Mouse (Mus musculus) 3T3-L1 (cell line): Measurements from ENCODE around the gene Ston1.
A peak's percentile ranks its signal among the peaks of the same experiment; 100 is the strongest.

ENCODE experiments used
- DNase-seq: peaks from one replicate; pipeline ENCODE4 v3.0.0-alpha.2; 2015; ENCODE audit warnings: low read depth, low spot score

Ston1 gene

DNA sequence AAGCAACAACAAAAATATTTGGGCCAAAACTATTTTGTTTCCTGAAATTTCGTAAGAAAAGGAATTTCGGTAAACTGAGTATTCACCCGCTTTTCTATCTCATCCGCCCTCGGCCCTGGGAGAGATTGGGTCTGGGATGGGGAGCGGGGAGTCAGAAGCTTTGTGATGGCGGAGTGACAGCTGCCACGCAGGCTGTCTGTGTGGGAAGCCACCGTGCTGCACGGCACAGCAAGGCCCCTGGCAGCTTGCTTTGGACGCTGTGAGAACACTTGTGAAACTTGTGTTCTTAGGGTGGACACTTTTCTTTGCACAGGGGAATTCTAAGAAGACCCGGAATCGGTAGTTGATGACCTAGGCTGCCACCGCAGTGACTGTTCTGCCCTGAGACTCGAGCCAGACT, 10.1 kb upstream of the Ston1 start:
- DNase-seq, result no peak

GRCm38 (mm10) chr17:88588228-88588627, 9.3 kb upstream of the Ston1 start:
- DNase-seq, result no peak

GRCm38 (mm10) chr17:88590251-88590650, 7.2 kb upstream of the Ston1 start:
- DNase-seq, result no peak

GRCm38 (mm10) chr17:88595071-88595470, 2.4 kb upstream of the Ston1 start:
- peak; percentile 53 for DNase-seq

DNA sequence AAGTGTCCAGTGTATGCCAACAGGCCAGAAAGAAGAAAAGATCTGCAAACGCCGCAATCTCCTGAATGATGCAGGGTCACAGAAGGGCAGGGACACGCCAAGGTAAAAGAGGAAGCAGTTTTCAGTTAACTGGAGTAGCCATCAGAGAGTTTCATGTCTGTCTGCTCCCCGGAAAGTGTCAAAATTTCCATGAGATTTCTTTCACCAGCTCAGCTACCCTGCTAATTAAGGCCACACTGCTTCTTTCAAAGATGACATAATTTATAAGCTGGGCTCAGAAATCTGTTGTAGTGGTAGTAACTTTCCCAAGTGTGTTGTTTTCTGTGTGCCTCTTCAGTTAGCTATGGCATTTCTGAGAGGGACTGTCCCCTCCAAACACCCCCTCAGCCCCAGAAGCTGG, 1.4 kb upstream of the Ston1 start:
- DNase-seq, result no peak

GRCm38 (mm10) chr17:88596544-88597221, 801 bp upstream of the Ston1 start:
- peak; percentile 96 for DNase-seq

- DNase-seq, result peak; percentile 44
These were observed 554 bp downstream of the Ston1 start for GRCm38 (mm10) chr17:88598056-88598420.

GRCm38 (mm10) chr17:88598570-88599368, 1.3 kb downstream of the Ston1 start:
- DNase-seq, result peak; percentile 82

- DNase-seq, result no peak
These were observed 3.1 kb downstream of the Ston1 start for GRCm38 (mm10) chr17:88600492-88601026.

GRCm38 (mm10) chr17:88603943-88604342, 6.5 kb downstream of the Ston1 start:
- no peak for DNase-seq

DNA sequence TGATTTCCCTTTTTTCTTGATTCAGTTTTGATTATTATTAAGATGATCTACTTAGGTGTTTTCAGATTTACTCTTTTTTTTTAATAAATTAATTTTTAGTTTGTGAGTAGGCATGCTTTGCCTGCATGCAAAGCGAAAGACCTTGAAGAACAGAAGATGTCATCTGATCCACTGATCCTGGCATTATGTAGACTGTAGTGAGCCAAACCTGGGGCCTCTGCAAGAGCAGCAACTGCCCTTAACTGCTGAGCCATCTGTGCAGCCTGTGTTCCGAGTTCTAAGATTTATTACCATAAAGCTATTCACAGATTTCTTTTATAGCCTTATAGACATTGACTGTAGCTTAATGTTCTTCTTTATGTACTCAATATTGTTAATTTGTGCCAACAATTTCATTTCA, 8.6 kb downstream of the Ston1 start:
- DNase-seq, result no peak

DNA sequence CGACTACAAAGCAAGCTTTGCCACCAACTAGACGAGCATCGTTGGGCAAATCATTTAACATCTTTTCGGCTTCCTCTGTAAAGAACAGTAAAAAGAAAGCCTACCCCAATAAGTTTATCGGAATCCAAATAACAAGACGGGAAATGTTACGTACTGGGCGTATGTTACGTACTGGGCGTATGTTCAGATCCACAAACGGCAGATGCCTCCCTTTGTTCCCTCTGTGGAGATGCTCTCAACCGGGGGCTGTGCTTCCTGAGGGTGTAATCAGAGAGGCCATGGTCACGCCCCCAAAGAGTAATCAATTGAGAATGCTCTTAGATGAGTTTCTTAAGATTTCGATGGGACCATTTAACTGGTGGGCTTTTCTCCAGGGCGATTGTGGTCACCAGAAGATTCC, 11.9 kb downstream of the Ston1 start:
- no peak for DNase-seq

- DNase-seq, result peak; percentile 56
These were observed 13.6 kb downstream of the Ston1 start for GRCm38 (mm10) chr17:88611057-88611456.

DNA sequence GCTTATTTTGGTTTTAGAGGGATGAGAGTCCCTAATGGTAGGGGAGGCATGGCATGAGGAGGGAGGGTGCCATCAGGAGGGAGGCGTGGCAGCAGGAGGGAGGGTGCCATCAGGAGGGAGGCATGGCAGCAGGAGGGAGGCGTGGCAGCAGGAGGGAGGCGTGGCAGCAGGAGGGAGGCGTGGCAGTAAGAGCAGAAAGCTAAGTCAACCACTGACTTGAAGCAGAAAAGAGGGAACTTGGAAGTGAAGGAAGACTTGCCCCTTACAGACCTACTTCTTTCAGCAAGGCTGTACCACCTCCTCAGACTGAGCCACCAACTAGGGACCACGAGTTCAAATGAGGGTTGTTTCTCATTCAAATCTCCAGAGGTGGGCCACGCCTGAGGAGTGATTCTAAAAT, 15.7 kb downstream of the Ston1 start:
- no peak for DNase-seq

DNA sequence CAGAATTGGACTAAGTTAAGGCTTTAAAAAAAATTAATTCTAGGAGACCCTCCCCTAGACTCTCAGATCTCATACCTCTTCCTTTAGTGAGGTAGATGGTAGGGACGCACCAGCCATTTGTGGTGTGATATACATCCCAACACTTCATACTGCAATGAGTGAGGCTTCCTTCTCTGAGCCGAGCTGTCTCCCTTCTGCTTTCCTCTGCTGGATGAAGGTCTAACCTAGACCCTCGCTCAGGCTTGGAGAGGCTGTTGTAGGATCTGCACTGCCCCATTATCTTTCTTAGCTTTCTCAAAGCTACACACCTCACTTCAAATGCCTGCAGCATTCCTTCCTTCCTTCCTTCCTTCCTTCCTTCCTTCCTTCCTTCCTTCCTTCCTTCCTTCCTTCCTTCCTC, 16.2 kb downstream of the Ston1 start:
- DNase-seq, result no peak

GRCm38 (mm10) chr17:88614234-88614633, 16.8 kb downstream of the Ston1 start:
- DNase-seq, result no peak

DNA sequence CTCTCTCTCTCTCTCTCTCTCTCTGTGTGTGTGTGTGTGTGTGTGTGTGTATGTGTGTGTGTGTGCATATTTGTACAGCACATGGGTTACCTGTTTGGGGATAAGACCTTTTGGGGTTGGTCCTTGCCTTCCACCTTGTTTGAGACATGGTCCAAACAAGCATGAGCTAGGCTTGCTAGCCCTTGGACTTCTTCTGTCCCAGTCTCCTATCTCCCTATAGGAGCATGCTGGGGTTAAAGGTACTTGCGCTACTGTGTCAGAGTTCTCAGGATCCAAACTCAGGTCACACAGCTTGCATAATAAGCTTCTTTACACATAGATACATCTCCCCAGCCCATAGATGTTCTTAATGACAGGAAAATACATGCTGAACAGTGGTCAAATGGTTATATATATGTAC, 17.2 kb downstream of the Ston1 start:
- DNase-seq, result no peak

GRCm38 (mm10) chr17:88615492-88616155, 18.1 kb downstream of the Ston1 start:
- peak; percentile 65 for DNase-seq

- DNase-seq, result no peak
These were observed 23.5 kb downstream of the Ston1 start for GRCm38 (mm10) chr17:88620935-88621334.

GRCm38 (mm10) chr17:88621374-88621773, 23.9 kb downstream of the Ston1 start:
- no peak for DNase-seq

DNA sequence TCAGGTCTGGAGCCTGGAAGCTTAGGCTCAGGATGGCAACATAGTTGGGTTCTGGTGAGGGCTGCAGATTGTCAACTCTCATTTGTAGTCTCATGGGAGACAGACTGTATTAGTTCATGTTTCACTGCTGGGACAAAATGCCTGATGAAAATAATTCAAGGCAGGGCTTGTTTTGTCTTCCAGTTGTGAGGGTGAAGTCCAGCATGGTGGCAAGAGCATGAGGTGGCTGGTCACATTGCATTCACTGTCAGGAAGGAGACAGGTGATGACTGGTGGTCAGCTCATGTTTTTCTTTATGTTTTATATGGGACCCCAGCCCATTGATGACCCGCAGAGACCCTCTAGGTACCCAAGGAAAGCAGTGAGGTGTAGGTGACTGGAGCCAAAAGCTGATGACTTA, 25.2 kb downstream of the Ston1 start:
- DNase-seq, result no peak

GRCm38 (mm10) chr17:88624386-88624785, 26.9 kb downstream of the Ston1 start:
- no peak for DNase-seq
